Mouse (Mus musculus) G1E (cell line): ENCODE measurements around the gene Creb3l4. TPM values are rescaled to one million over a fixed set of nuclear protein-coding genes. Genes with fewer than 3 reads are reported as not detected.

Experiments
- ATAC-seq: 2 replicates; pipeline ENCODE4 v1.8.0; 2016; ENCODE audit warnings: mild to moderate bottlenecking; ENCODE audit not compliant: insufficient number of reproducible peaks, poor library complexity, low FRiP score, severe bottlenecking; ENCODE audit errors: extremely low read depth
- DNase-seq: peaks from one replicate; pipeline ENCODE4 v3.0.0; 2012; ENCODE audit warnings: low spot score
- H3K27me3 ChIP-seq: 2 replicates; pipeline ENCODE4 v1.6.1; 2012; ENCODE audit warnings: mild to moderate bottlenecking, low read length, inconsistent platforms; ENCODE audit not compliant: insufficient read depth
- H3K36me3 ChIP-seq: replicated peaks from 2 replicates; pipeline ENCODE3; 2012; ENCODE audit warnings: mild to moderate bottlenecking, inconsistent platforms
- H3K4me1 ChIP-seq: 2 replicates; pipeline ENCODE4 v1.6.1; 2012; ENCODE audit warnings: low read depth, low read length, inconsistent platforms, mixed read lengths; ENCODE audit not compliant: insufficient read depth
- H3K4me3 ChIP-seq: 2 replicates; pipeline ENCODE4 v1.5.1; 2012; ENCODE audit warnings: low read depth, mild to moderate bottlenecking, inconsistent platforms, low read length, moderate library complexity, mixed read lengths
- H3K9me3 ChIP-seq: replicated peaks from 2 replicates; pipeline ENCODE4 v1.6.1; 2012; ENCODE audit warnings: inconsistent platforms
- CTCF ChIP-seq: IDR thresholded peaks from 2 replicates; pipeline ENCODE4 v1.5.1; 2012; ENCODE audit warnings: low read depth, low read length, inconsistent platforms, mixed read lengths
- GATA1 ChIP-seq: IDR thresholded peaks from 2 replicates; pipeline ENCODE4 v1.6.1; 2012; ENCODE audit warnings: borderline replicate concordance, low read length, inconsistent platforms, mixed read lengths
- GATA2 ChIP-seq: IDR thresholded peaks from 2 replicates; pipeline ENCODE4 v1.6.1; 2012; ENCODE audit warnings: low read depth, low read length, inconsistent platforms, borderline replicate concordance
- POLR2AphosphoS5 ChIP-seq: IDR thresholded peaks from 2 replicates; pipeline ENCODE4 v1.6.1; 2012; ENCODE audit warnings: low read depth, low read length, inconsistent platforms; ENCODE audit not compliant: insufficient replicate concordance
- TAL1 ChIP-seq: conservative IDR thresholded peaks from 2 replicates; pipeline ENCODE4 v1.6.1; 2012; ENCODE audit warnings: low read depth, low read length, inconsistent platforms, mixed read lengths
- polyA plus RNA-seq: library from polyadenylated mRNA; stranded (reverse); fragments of >175 nt; gene quantifications from 2 replicates; pipeline ENCODE4 v1.2.3, GENCODE M21; 2012
- total RNA-seq, 2 experiments: library from RNA; stranded (forward) in 1 of 2; stranded (reverse) in 1 of 2; fragments of 200-1000 nt in 1 of 2; fragments of >200 nt in 1 of 2; fragmentation: Nextera tagmentation in 1 of 2; gene quantifications; 2 replicates each; pipeline ENCODE4 v1.2.3; 2014 to 2017

Creb3l4 gene
- total and polyA plus RNA-seq, 3 experiments, result 0.16 TPM; not detected in 2

- H3K4me1 ChIP-seq, result no peaks in the 10 kb centered on the region
- H3K4me3 ChIP-seq, result no peak overlapping the region
- no peaks in the 10 kb centered on the region for H3K9me3 ChIP-seq
- H3K36me3 ChIP-seq, result peaks cover 67% of the 10 kb centered on the region
- ATAC-seq (no peak), DNase-seq (no peak)
- H3K27me3 ChIP-seq, result no peaks in the 10 kb centered on the region
- TF ChIP-seq GATA1 (no peak), POLR2AphosphoS5 (no peak), TAL1 (no peak), CTCF (no peak), GATA2 (no peak)
Observed at GRCm38 (mm10) chr3:90280708-90281107, 37.4 kb upstream of the Creb3l4 start.

DNA sequence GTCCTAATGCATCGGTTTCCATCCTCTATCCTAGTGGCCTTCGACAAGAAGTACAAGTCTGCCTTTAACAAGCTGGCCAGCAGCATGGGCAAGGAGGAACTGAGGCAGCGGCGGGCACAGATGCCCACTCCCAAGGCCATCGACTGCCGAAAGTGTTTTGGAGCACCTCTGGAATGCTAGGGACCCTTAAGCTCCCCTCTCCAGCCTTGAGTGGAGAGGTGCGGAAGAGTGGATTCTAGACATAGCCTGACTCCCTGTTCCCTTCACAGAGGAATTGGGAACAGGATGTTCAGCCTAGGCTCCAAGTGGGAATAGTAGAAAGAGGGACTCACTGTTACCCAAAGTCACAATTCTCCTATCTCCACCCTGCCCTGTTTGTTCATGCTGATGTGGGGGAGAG lies 36.4 kb upstream of the Creb3l4 start:
- DNase-seq, result no peak
- no peak for ATAC-seq
- TF ChIP-seq GATA1 (no peak), GATA2 (no peak), POLR2AphosphoS5 (no peak), CTCF (no peak), TAL1 (no peak)
- Histone ChIP-seq H3K9me3 (no peaks in the 10 kb centered on the region), H3K36me3 (peaks cover 77% of the 10 kb centered on the region), H3K4me1 (no peaks in the 10 kb centered on the region), H3K27me3 (no peaks in the 10 kb centered on the region), H3K4me3 (no peak overlapping the region)

DNA sequence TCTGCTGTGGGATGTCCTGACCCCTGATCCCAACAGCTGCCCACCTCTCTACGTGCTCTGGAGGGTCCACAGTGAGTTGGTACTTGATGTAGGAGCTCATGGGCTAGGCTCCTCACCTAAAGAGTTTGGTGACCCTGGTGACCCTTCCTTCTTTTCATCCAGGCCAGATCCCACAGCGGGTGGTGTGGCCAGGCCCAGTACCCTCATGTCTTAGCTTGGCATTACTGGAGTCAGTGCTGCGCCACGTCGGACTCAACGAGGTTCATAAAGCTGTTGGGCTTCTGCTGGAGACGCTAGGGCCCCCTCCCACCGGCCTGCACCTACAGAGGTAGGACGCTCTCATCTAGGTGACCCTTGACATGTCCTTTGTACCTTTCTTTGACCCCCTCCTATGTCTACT lies 35.9 kb upstream of the Creb3l4 start:
- no peak for ATAC-seq
- no peak for TF ChIP-seq GATA2
- no peak for TF ChIP-seq POLR2AphosphoS5
- no peak for TF ChIP-seq CTCF
- TF ChIP-seq GATA1, result no peak
- no peak for TF ChIP-seq TAL1
- no peak for DNase-seq
- Histone ChIP-seq H3K27me3 (no peaks in the 10 kb centered on the region), H3K4me3 (no peak overlapping the region), H3K36me3 (peaks cover 81% of the 10 kb centered on the region), H3K9me3 (no peaks in the 10 kb centered on the region), H3K4me1 (peaks cover under 1% of the 10 kb centered on the region; the same call in 1 of the 2 replicates)

GRCm38 (mm10) chr3:90278211-90278610 lies 34.9 kb upstream of the Creb3l4 start:
- TF ChIP-seq POLR2AphosphoS5 (no peak), CTCF (no peak), TAL1 (no peak), GATA1 (no peak)
- peaks cover 4% of the 10 kb centered on the region; the same call in 1 of the 2 replicates for H3K4me1 ChIP-seq
- no peak for DNase-seq
- peaks cover 91% of the 10 kb centered on the region for H3K36me3 ChIP-seq
- H3K4me3 ChIP-seq, result no peak overlapping the region
- H3K9me3 ChIP-seq, result no peaks in the 10 kb centered on the region
- H3K27me3 ChIP-seq, result no peaks in the 10 kb centered on the region; the same call in 1 of the 2 replicates
- ATAC-seq, result no peak

GRCm38 (mm10) chr3:90277793-90278192 lies 34.5 kb upstream of the Creb3l4 start:
- TF ChIP-seq CTCF (no peak), TAL1 (no peak), GATA1 (no peak), POLR2AphosphoS5 (no peak), GATA2 (no peak)
- DNase-seq (no peak), ATAC-seq (no peak)
- Histone ChIP-seq H3K4me3 (no peak overlapping the region), H3K4me1 (peaks cover 4% of the 10 kb centered on the region; the same call in 1 of the 2 replicates), H3K36me3 (peaks cover 94% of the 10 kb centered on the region), H3K27me3 (no peaks in the 10 kb centered on the region; the same call in 1 of the 2 replicates), H3K9me3 (no peaks in the 10 kb centered on the region)

DNA sequence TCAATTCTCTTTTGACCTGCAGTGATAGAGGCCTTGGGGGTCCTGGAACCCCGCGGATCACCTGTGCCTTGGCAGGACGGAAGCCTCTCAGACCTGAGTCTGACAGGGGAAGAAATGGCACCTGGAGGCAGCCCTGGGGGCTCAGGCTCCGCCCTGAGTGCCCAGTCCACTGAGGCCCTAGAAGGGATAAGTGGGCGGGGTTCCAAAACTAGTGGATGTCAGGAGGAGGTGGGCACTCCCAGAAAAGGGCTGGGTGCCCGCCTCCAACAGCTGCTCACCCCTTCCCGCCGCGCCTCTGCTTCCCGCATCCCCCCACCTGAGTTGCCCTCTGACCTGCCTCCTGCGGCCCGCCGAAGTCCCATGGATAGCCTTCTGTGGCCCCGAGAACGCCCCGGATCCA lies 33.5 kb upstream of the Creb3l4 start:
- no peak for TF ChIP-seq POLR2AphosphoS5
- Histone ChIP-seq H3K27me3 (no peaks in the 10 kb centered on the region; the same call in 1 of the 2 replicates), H3K4me3 (no peak overlapping the region), H3K4me1 (peaks cover 6% of the 10 kb centered on the region; the same call in 1 of the 2 replicates), H3K9me3 (no peaks in the 10 kb centered on the region), H3K36me3 (peaks cover 98% of the 10 kb centered on the region)
- ATAC-seq (no peak), DNase-seq (no peak)

GRCm38 (mm10) chr3:90275286-90275685 lies 32.0 kb upstream of the Creb3l4 start:
- Histone ChIP-seq H3K4me1 (peaks cover 6% of the 10 kb centered on the region; the same call in 1 of the 2 replicates), H3K4me3 (no peak overlapping the region), H3K9me3 (no peaks in the 10 kb centered on the region), H3K27me3 (no peaks in the 10 kb centered on the region; the same call in 1 of the 2 replicates), H3K36me3 (peaks cover 98% of the 10 kb centered on the region)
- TF ChIP-seq POLR2AphosphoS5, result no peak
- TF ChIP-seq GATA2, result no peak
- no peak for TF ChIP-seq GATA1
- no peak for TF ChIP-seq CTCF
- no peak for TF ChIP-seq TAL1
- DNase-seq, result no peak
- ATAC-seq, result no peak
